Mouse (Mus musculus) cerebellum, postnatal 14 days (tissue): ENCODE measurements at regions not wholly inside any gene's neighbourhood (a gene's known extent, or its start where the extent isn't known, plus 50 kb on each side); places are given as distances from the start of the nearest gene placed in this dataset.
A peak's percentile ranks its signal among the peaks of the same experiment; 100 is the strongest.

Experiments used
- DNase-seq, 2 experiments: peaks; one replicate each; pipeline ENCODE4 v3.0.0; 2021; ENCODE audit warnings: mixed read lengths in 2 of 2

- DNase-seq, result no peak
These were observed 152.5 kb downstream of the Nr2f2 start for GRCm38 (mm10) chr7:70213970-70214520.

GRCm38 (mm10) chr7:70205900-70206299, 160.6 kb downstream of the Nr2f2 start:
- DNase-seq, result no peak

GRCm38 (mm10) chr7:70200188-70200587, 166.3 kb downstream of the Nr2f2 start:
- DNase-seq, result no peak

- no peak for DNase-seq
These were observed 187.6 kb downstream of the Nr2f2 start for GRCm38 (mm10) chr7:70178956-70179355.

- no peak for DNase-seq
These were observed 188.5 kb downstream of the Nr2f2 start for GRCm38 (mm10) chr7:70178006-70178405.

- no peak for DNase-seq
These were observed 189.8 kb downstream of the Nr2f2 start for GRCm38 (mm10) chr7:70176686-70177259.

- DNase-seq, result no peak
These were observed 190.4 kb downstream of the Nr2f2 start for GRCm38 (mm10) chr7:70176086-70176485.

GRCm38 (mm10) chr7:70172431-70172830, 194.1 kb downstream of the Nr2f2 start:
- DNase-seq, result peak in 1 of 2 experiments; percentile 33

GRCm38 (mm10) chr7:70171456-70171855, 195.1 kb downstream of the Nr2f2 start:
- DNase-seq, result no peak

- no peak for DNase-seq
These were observed 198.5 kb downstream of the Nr2f2 start for GRCm38 (mm10) chr7:70168080-70168479.

- no peak for DNase-seq
These were observed 200.5 kb downstream of the Nr2f2 start for GRCm38 (mm10) chr7:70166081-70166480.

GRCm38 (mm10) chr7:70165501-70165900, 201.0 kb downstream of the Nr2f2 start:
- no peak for DNase-seq

- no peak for DNase-seq
These were observed 201.8 kb downstream of the Nr2f2 start for GRCm38 (mm10) chr7:70164691-70165193.

GRCm38 (mm10) chr7:70158531-70158930, 208.0 kb downstream of the Nr2f2 start:
- no peak for DNase-seq

GRCm38 (mm10) chr7:70144726-70145271, 221.7 kb downstream of the Nr2f2 start:
- no peak for DNase-seq

GRCm38 (mm10) chr7:70136837-70137236, 229.7 kb downstream of the Nr2f2 start:
- DNase-seq, result no peak

- no peak for DNase-seq
These were observed 231.1 kb downstream of the Nr2f2 start for GRCm38 (mm10) chr7:70135416-70135815.

GRCm38 (mm10) chr7:70129963-70130362, 236.6 kb downstream of the Nr2f2 start:
- peak; percentile 5 to 15 for DNase-seq

- DNase-seq, result no peak
These were observed 243.7 kb downstream of the Nr2f2 start for GRCm38 (mm10) chr7:70122818-70123217.

GRCm38 (mm10) chr7:70119517-70119916, 247.0 kb downstream of the Nr2f2 start:
- no peak for DNase-seq

GRCm38 (mm10) chr7:70118971-70119370, 247.6 kb downstream of the Nr2f2 start:
- DNase-seq, result no peak

GRCm38 (mm10) chr7:70117930-70118922, 248.3 kb downstream of the Nr2f2 start:
- DNase-seq, result peak; percentile 29

- DNase-seq, result no peak
These were observed 257.5 kb downstream of the Nr2f2 start for GRCm38 (mm10) chr7:70109013-70109412.
